Mouse (Mus musculus): ENCODE measurements around the gene Fut9.

Gene Fut9

DNA sequence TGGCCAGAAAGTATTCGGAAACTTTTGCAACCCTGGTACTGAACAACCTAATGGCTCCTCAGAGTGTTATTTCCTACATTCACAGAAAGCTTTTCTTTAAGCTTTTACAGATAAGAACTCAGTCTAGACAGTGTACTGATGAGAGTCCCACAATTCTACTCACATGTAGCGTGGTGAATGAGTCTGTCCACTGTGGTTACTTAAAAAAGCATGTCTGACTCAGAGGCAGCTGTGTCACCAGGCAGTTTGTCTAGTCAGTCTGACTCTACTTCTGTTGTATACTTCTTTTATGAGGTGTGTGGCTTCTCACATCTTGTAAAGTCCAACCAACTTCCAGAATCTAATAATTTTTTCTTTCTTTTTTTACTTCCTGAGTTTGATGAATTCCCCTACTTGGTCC lies 154.5 kb downstream of the Fut9 start:
- no peak for DNase-seq

DNA sequence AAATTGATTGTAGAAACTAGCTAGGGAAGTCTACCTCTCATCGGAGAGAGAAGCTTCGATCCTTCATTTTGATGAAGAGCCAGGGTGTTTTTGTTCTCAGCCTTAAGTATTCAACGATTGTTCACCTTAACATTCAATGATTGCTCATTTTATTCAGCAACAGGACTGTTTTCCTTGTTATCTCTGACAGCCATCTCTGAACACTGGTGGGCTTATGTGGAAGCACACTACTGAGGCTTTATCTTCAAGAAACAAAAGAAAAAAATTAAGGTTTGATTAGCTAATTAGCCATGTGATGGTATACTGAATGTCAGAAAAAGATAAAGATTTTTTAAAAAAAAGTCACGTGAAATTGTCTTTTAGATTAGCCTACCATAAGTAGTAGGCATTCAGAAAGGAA lies 158.1 kb downstream of the Fut9 start:
- no peak for DNase-seq

DNA sequence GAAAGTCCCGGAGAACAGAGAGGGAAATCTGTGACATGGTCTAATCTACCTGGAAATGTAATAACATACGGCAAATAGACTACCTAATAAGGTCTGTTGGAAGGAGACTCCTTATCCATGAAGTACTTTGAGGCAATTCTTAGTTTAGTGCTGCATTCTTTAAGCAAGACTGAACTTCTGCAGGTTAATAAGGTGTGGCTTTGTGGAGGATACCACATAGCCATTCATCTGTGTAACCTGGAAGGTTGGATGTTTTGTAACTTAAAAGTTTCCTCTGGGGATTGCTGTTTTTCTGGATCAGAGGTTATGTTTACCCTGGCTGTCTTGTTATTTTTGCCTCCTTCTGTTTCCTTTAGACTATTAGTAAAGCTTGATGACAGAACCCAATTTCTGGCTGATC lies 166.8 kb downstream of the Fut9 start:
- DNase-seq: no peak

DNA sequence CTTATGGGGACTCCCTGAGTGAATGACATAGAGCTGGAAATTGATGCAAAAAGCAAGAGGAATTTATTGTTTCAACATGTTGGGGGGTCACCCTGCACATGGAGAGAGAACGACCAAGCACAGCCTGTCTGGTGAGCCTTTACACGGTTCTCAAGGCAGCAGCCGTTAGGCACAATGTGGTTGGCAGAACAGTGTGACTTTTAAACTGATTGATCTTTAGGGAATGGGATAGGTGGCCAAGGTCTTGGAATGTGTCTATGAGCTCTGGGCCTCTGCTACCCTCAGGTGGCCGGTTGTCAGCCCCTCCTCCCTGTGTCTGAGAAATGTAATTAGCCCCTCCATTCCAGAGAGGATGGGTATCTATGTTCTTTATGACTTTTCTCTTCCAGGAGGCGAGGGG lies 171.9 kb downstream of the Fut9 start:
- no peak for DNase-seq

- DNase-seq: no peak
Observed at GRCm38 (mm10) chr4:25627467-25627866, 172.6 kb downstream of the Fut9 start.

GRCm38 (mm10) chr4:25627039-25627438 lies 173.0 kb downstream of the Fut9 start:
- no peak for DNase-seq

DNA sequence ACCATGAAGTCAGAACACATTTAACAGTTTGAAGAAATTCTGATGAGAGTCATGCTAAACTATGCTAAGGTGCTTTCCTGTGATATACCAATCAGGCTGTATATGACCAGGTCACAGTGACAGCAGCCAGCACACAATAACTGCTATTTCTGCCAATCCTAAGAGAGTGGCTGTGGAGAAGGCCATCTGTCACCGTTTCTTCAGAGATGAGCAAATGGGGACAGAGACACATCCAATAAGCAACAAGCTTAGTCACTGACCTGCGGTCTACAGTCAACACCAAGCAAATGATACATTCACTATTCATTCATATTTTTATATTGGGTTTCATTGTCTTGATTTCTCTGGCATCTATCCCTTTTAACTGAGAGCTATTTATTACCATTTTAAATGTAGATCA lies 176.9 kb downstream of the Fut9 start:
- DNase-seq: no peak

DNA sequence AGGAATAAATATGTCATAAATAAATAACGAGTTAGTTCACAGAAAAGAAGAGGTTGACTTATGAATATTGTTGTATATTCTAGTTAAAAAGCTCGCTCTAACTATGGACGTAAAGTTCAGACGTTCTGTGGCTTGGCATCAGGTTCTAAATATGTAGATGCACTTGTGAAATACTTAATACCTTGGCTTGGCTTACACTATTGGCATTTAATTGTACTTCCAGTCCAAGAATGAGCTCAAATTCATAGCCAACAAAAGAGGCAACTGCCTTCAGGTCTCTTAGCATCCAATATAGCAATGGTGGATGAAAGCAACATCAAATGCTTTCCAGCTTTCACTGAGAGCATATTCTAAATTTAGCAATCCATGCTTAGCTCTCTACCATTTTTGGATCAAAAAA lies 182.7 kb downstream of the Fut9 start:
- DNase-seq: no peak

GRCm38 (mm10) chr4:25613426-25613825 lies 186.6 kb downstream of the Fut9 start:
- no peak for DNase-seq

DNA sequence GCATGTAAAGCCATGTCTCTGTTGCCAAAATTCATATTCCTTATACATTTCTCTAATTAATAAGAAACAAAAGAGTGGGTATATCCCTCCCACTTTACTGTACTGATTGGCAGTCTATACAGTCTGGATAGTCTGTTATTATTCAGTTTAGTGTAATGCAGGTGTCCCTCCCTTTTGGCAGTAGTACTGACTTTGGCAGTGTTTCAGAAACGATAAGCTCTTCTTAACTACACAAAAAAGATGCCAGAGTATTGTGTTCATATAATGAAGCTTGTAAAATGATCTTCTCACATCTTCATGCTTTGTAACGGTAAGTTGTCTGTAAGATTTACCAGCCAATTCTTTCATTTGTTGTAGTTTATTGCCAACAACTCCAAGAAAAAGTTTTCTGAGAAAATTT lies 189.6 kb downstream of the Fut9 start:
- DNase-seq: no peak

- no peak for DNase-seq
Observed at GRCm38 (mm10) chr4:25593218-25593617, 206.8 kb downstream of the Fut9 start.
